Mouse (Mus musculus) liver, embryonic 14.5 days (tissue): ENCODE results near the gene Tmem52.

Source experiments
- CTCF ChIP-seq: IDR thresholded peaks from 2 replicates; pipeline ENCODE4 v1.5.1; 2016; ENCODE audit warnings: antibody characterized with exemption, low read depth, control low read depth
- EP300 ChIP-seq: IDR thresholded peaks from 2 replicates; pipeline ENCODE4 v1.6.1; 2016; ENCODE audit warnings: antibody characterized with exemption, low read depth

- TF ChIP-seq CTCF (no peak), EP300 (no peak)
Observed at GRCm38 (mm10) chr4:155429202-155429601, 39.7 kb upstream of the Tmem52 start.
